Mouse (Mus musculus): Measurements from ENCODE around the gene Bnip2.

Bnip2 gene

DNA sequence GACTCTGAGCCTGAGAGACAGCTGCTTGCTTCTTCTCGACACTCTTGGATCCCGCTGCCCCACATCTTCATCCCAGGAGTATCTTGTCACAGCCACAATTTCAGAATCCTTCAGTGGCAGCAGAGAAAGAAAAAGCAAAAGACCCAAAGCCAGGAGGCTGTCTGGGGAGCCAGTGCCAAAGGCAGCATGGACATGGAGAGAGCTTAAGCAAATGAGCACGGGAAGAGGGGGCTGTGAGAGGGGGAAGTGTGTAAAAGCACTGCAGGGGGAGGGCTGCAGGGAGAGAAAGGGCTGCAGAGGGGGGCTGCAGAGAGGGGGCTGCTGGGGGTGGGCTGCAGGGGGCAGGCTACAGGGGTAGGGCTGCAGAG is 60.1 kb downstream of the Bnip2 start:
- DNase-seq = no peak

DNA sequence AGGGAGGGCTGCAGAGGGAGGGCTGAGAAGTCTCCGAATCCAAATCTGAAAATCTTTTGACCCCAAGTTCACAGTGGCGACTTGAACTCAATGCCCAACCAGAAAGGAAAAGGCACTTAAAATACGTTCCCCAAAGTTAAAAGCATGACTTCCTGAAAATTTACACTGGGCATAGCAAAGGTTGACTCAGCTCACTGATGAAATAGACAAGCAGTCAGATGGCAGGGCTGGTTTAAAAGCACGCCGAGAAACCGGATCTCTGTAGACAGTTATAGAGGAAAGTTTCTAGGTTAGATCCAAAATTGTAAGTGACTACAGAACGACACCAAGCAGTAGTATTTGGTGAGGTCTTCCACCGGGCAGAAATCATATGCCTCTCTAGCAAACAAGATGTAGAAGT is 60.6 kb downstream of the Bnip2 start:
- DNase-seq = no peak

DNA sequence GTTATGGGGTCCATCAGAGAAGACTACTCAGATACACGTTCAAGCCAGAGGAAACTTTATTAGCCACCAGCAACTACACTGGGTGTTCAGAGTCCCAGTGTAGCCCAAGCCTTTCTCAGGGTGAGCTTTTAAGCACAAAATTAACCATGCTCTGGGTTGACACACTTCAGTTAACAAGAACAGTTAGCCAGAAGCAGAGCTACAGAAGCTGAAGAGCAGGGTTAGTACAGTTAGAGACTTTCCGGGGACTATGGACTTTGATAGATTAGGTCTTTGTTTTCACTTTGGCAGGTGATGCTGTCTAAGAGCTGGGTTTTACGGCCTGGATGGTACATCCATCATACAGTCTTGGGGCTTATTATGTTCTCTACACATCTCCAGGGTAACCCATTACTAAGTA is 63.5 kb downstream of the Bnip2 start:
- DNase-seq = no peak

DNA sequence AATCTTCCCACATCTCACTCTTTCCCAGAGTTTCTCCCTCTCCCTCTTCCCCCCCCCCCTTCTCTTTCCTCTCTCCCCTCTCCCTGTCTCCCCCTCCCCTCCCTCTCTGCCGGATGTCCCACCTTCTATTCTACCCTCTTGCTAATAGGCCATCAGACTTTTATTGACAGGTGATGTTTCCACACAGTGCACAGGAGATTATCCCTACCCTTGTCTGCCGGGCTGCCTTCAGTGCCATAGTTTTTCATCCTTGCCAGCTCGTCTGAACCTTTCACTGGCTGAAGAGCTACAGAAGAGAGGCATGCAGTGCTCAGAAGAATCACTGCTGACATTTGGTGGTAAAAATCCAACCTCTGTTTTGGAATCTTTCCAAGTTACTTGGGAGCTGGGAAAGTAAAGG is 64.1 kb downstream of the Bnip2 start:
- no peak for DNase-seq
